Mouse (Mus musculus) intestine, postnatal 0 days (tissue): ENCODE results near the gene Nubp2. TPM values are rescaled to one million over a fixed set of nuclear protein-coding genes. Genes with fewer than 3 reads are reported as not detected.

ENCODE experiments used
- ATAC-seq: fragments of 200-750 bp; cut with Nextera tagmentation; 2 replicates; pipeline ENCODE4 v1.8.0; 2017; ENCODE audit warnings: mild to moderate bottlenecking, moderate TSS enrichment, moderate library complexity
- H3K27ac ChIP-seq: fragments of 300-500 bp; sonication (generic); 2 replicates; pipeline ENCODE4 v1.5.1; 2014; ENCODE audit warnings: mild to moderate bottlenecking, low read depth, low read length, moderate library complexity
- H3K27me3 ChIP-seq: fragments of 300-500 bp; sonication (generic); replicated peaks from 2 replicates; pipeline ENCODE4 v1.6.1; 2014; ENCODE audit warnings: low read length, mixed read lengths; ENCODE audit not compliant: control insufficient read depth, insufficient read depth
- H3K36me3 ChIP-seq: fragments of 300-500 bp; sonication (generic); 2 replicates; pipeline ENCODE4 v1.6.1; 2014; ENCODE audit warnings: mild to moderate bottlenecking, moderate library complexity; ENCODE audit not compliant: control insufficient read depth, insufficient read depth
- H3K4me1 ChIP-seq: fragments of 300-500 bp; sonication (generic); replicated peaks from 2 replicates; pipeline ENCODE4 v1.6.1; 2014; ENCODE audit warnings: antibody characterized with exemption, low read length, mixed read lengths; ENCODE audit not compliant: control insufficient read depth, insufficient read depth
- H3K4me2 ChIP-seq: fragments of 300-500 bp; sonication (generic); replicated peaks from 2 replicates; pipeline ENCODE4 v1.6.1; 2014; ENCODE audit warnings: low read depth, mild to moderate bottlenecking, moderate library complexity
- H3K4me3 ChIP-seq: fragments of 300-500 bp; sonication (generic); 2 replicates; pipeline ENCODE4 v1.5.1; 2014; ENCODE audit warnings: low read depth, low read length
- H3K9ac ChIP-seq: fragments of 300-500 bp; sonication (generic); 2 replicates; pipeline ENCODE4 v1.6.1; 2014; ENCODE audit warnings: mild to moderate bottlenecking, low read depth, low read length
- H3K9me3 ChIP-seq: fragments of 300-500 bp; sonication (generic); 2 replicates; pipeline ENCODE4 v1.6.1; 2016; ENCODE audit warnings: mixed run types; ENCODE audit not compliant: control insufficient read depth
- CTCF ChIP-seq: sonication (generic); IDR thresholded peaks from 2 replicates; pipeline ENCODE4 v1.5.1; 2016; ENCODE audit warnings: low read depth, mild to moderate bottlenecking, control low read depth, antibody characterized with exemption, moderate library complexity
- WGBS: fragments of 180-500 bp; shearing (Covaris S2); extraction: QIAGEN DNeasy Blood & Tissue Kit; methylation state at CpG from one replicate; pipeline ENCODE4 v1.1.7; 2014; 5-methylcytosine and 5-hydroxymethylcytosine counted together
- polyA plus RNA-seq: library from polyadenylated mRNA; unstranded; fragments of >200 nt; fragmentation: Nextera tagmentation; extraction: Ambion mirVana; gene quantifications from 2 replicates; pipeline ENCODE4 v1.2.1, GENCODE M21; 2015

The Nubp2 gene
- polyA plus RNA-seq, 1 experiment from 2014 or later, result 53.5 TPM

DNA sequence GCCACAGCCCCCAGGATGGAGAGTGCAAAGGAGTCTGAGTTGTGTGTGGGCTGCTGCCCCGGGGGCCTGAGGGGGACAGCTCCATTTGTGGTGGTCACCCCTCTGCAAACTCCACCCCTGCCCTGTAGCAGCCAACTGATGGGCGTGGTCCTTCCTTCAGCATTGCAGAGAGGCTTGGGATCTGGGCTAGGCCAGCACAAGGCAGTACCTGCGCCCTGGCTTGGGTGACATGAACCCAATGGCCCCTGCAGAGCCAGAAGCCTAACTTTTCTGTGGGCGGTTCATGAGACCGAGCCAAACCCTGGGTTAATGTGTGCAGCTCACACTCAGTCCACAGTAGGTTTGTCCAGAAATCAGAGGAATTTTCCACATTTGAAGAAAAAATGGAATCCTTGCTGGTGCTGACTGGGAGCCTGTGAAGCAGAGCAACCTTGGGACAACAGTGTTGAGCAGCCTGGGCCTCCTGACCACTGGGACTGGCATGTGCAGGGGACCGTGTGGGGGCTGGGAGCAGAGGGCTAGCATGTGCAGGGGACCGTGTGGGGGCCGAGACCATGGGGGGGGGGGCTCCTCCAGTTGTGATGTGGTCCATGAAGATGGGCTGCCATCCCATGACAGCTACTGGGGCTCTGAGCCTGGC is 28.2 kb downstream of the Nubp2 start:
- ATAC-seq, result no peak
- 75% methylated on average over 8 of the region's 8 CpGs for WGBS

DNA sequence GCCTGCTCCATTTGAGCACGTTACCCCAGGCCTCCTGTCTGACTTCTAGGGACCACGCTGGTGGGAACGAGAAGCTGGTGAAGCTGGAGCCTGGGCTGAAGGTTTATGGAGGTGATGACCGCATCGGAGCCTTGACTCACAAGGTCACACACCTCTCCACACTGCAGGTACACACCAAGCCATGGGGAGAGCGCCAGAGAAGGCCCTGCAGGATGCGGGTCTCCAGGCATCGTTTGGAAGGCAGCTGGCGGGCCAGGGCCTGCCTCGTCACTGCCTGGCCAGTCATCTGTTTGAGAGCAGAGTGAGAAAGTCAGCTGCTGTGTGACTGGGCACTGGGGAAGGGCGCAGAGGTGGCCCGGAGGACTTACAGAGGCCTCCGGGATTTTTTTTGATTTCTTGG is 29.6 kb downstream of the Nubp2 start:
- Histone ChIP-seq H3K27ac (no peak overlapping the region), H3K36me3 (peaks cover 81% of the 10 kb centered on the region), H3K4me2 (no peak overlapping the region), H3K4me1 (no peaks in the 10 kb centered on the region), H3K9me3 (no peaks in the 10 kb centered on the region), H3K9ac (no peak overlapping the region), H3K4me3 (no peak overlapping the region), H3K27me3 (no peaks in the 10 kb centered on the region)
- WGBS, result 88% methylated on average over 13 of the region's 13 CpGs
- no peak for TF ChIP-seq CTCF
- no peak for ATAC-seq

More for the DNA sequence above, 28.2 kb downstream of the Nubp2 start:
- H3K27ac ChIP-seq, result no peak overlapping the region
- H3K9me3 ChIP-seq, result no peaks in the 10 kb centered on the region
- peaks cover 92% of the 10 kb centered on the region for H3K36me3 ChIP-seq
- H3K27me3 ChIP-seq, result no peaks in the 10 kb centered on the region
- no peak overlapping the region for H3K4me2 ChIP-seq
- no peak overlapping the region for H3K9ac ChIP-seq
- H3K4me3 ChIP-seq, result no peak overlapping the region
- H3K4me1 ChIP-seq, result no peaks in the 10 kb centered on the region
- TF ChIP-seq CTCF, result no peak

DNA sequence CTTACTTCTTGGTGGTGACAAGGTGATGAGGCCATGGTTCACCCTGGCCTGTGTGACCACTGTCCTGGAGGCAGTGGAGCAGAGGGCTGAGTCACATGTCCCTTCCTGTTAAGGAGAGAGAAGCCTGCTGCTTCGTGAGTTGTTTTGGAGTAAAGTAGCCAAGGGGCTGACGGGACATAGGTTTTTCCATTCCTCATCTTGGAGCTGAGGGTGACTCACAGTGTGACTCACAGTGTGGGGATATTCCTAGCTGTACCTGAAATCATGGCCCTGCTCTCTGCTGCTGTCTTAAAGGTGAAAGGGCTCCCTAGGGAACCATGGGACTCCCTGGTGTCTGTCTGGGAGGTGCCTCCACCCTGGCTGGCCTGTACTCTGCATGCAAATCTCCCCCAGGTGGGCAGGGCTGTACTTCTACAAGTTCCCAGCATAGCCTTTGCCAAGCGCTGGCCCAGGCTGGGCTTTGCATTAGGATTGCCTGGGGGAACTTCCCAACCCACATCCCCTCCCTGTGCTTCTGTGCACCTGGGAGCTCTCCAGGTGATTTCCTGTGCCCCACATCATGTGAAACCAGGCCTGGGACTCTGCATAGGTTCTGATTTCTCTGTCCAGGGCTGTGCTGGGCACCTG is 30.2 kb downstream of the Nubp2 start:
- peak; percentile 29; the same call in 1 of the 2 replicates for ATAC-seq
- Histone ChIP-seq H3K4me2 (no peak overlapping the region), H3K9me3 (no peaks in the 10 kb centered on the region), H3K36me3 (peaks cover 75% of the 10 kb centered on the region), H3K9ac (no peak overlapping the region), H3K4me1 (no peaks in the 10 kb centered on the region), H3K27ac (peak overlapping the region; percentile 5; the same call in 1 of the 2 replicates), H3K4me3 (no peak overlapping the region), H3K27me3 (no peaks in the 10 kb centered on the region)
- 79% methylated on average over 3 of the region's 3 CpGs for WGBS
- no peak for TF ChIP-seq CTCF

DNA sequence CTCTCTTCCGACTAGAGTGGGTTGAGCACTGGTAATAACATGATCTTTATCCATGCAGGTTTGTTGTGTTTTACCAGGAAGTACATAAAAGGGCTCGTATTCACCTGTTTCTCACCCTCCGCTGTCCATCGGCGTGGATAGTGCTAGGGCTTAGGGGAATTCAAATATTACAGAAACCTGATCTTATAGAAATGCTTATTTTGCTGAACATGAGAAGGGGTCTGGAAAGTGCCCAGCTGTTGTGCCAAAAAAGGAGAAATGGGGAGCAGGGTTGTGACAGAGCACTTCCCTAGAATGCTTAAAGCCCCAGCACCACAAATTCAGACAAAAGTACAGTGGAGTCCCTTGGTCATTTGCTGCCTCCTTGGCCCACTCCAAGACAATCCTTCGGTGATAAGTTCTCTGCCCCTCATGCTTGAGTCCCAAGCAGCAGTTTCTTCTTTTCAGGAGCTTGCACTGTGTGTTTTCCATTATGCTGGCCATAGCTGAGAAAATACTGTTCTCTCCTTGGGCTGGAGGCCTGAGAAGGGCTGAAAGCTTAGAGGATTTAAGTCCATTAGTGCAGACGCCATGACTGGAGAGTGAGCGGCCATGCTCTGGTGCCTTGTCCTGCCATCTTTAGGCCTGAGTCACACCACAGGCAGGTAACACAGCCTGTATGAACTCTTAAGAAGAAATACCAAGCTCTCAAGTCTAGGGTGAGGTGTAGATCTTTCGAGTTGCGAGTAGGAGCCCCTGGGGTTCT is 34.6 kb downstream of the Nubp2 start:
- Histone ChIP-seq H3K9ac (peak overlapping the region; percentile 23; the same call in 1 of the 2 replicates), H3K4me1 (no peaks in the 10 kb centered on the region), H3K4me3 (peak overlapping the region; percentile 66), H3K4me2 (peak overlapping the region; percentile 90), H3K9me3 (no peaks in the 10 kb centered on the region), H3K27me3 (no peaks in the 10 kb centered on the region), H3K36me3 (peaks cover 37% of the 10 kb centered on the region), H3K27ac (no peak overlapping the region)
- 62% methylated on average over 10 of the region's 10 CpGs for WGBS
- no peak for TF ChIP-seq CTCF
- ATAC-seq, result no peak

DNA sequence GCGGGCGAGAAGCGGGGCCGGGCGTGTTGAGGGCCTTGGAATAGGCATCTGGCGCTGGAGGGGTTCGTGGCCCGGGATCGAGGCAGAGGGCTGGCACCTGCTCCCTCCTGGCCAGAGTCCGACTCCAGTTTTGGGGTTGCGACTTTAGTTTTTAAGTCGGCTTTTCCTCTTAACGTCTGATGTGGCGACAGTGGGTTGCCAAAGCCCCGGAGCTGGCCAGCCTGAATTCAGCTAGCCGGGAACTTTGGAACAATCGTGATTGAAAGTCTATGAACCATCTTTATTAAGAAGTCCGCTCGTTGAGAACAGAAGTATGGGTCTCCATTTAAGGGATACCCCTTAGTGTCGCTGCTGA is 35.4 kb downstream of the Nubp2 start:
- WGBS, result 1% methylated on average over 20 of the region's 20 CpGs
- no peak for TF ChIP-seq CTCF
- Histone ChIP-seq H3K9ac (peak overlapping the region; percentile 68), H3K27me3 (no peaks in the 10 kb centered on the region), H3K27ac (peak overlapping the region; percentile 91), H3K36me3 (peaks cover 29% of the 10 kb centered on the region), H3K4me3 (peak overlapping the region; percentile 66), H3K4me2 (peak overlapping the region; percentile 90), H3K4me1 (no peaks in the 10 kb centered on the region), H3K9me3 (no peaks in the 10 kb centered on the region)
- no peak for ATAC-seq

DNA sequence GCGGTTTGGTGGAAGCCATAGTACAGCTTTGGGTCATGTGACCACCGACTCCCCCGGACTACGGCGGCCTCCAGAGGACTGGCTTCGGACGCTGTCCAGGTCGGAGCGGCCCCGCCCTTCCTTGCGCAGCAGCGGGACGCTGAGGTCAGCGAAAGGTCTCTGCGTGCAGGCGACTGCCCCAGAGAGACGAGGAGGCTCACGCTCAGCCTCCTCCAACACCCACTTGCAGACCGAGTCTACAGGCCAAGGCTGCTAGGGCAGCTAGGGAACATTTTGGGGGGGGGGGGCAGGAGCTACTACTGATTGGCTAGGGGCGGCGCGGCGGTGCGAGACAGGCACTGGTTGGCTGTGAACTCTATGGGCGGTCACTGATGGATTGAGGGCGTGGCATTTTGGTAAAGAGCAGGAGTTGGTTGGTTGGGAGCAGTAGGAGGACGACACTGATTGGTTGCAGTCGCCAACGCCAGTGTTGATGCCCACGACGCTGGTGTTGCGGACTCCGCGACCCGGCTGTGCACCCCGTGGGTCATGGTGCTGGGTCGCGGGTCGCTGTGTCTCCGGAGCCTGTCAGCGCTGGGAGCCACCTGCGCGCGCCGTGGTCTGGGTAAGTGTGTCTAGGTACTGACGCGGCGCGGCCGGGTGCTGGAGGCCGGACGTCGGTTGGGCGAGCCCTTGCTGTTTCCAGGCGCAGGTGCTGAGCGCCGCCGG is 35.9 kb downstream of the Nubp2 start, which contains the start of gene Fahd1:
TSS of gene Fahd1 (minus strand) at position 300 of the 708 bp plus-strand sequence.
- Histone ChIP-seq H3K4me1 (no peaks in the 10 kb centered on the region), H3K27ac (peak within 1 kb of the TSS; percentile 91), H3K4me3 (peak within 1 kb of the TSS; percentile 66), H3K4me2 (peak within 1 kb of the TSS; percentile 90), H3K9ac (peak within 1 kb of the TSS; percentile 68), H3K9me3 (no peaks in the 10 kb centered on the region), H3K27me3 (no peaks in the 10 kb centered on the region), H3K36me3 (peaks cover 24% of the 10 kb centered on the region)
- peak; percentile 62 for TF ChIP-seq CTCF
- peak; percentile 94 for ATAC-seq
- WGBS, result under 1% methylated on average over 58 of the region's 58 CpGs
